Mouse (Mus musculus): ENCODE results near the gene Cotl1. TPM values are rescaled to one million over a fixed set of nuclear protein-coding genes. Genes with fewer than 3 reads are reported as not detected.

Gene Cotl1
- polyA plus RNA-seq (2014; fragmentation: Illumina TruSeq; extraction: RNeasy Lipid Tissue Mini Kit (QIAGEN cat#74804); ENCODE audit: low read depth, low replicate concordance) = 0.59 TPM

DNA sequence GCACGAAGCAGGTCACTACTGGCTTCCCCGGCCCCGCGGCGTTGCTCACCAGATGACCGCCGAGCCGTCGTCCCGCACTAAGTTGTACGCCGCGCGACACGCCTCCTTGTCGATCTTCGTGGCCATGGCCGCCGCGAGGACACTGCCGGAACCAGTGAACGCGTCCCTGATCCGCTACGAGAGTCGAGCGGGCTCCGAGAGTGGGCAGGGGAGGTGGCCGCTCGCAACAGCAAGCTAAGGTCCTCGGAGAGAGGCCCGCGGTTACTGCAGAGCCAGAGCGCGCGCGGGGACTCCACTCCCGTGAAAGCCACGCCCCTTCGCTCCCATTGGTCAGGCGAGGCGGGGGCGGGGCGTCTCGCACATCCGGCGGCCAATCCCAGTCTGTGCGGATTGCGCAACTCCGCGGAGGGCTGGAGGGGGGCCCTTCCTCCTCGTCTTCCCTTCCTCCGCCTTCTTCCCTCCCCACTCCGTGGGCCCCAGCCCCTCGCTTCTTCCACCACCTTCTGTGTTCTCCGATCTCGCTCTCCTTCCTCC is at the start of gene Cotl1:
TSS of gene Cotl1 (minus strand) at position 270 of the 534 bp plus-strand sequence.

DNA sequence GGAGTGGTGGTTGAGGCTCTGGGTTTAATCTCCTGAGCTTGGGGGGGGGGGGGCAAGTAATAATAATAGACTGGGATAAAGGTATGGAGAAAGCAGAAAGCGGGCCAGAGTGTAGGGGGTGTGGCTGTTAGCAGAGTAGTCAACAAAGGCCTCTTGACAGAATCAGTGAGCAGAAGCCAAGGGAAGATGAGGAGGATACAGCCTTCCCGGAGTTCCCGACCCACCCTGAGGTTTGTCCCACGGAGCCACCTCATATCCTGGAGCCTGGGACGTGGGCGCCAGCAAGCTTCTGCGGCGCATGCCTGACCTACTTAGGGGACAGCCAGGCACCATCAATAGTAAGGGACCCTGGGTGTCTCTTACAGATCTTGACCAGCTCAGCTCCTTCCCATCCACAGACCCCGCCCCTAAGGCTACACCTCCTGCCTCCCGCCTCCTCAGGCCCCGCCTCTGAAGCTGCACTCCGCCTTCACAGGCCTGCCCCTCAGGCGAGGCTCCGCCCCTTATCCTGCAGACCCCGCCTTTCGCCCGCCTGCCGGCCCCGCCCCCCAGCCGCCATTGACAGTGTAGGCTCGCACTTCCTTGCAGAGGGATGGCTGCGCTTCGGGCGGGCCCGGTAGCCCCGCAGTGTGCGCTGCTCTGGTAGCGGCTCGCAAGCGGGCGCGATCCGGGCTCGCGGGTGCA is 21.5 kb upstream of the Cotl1 start, which contains the start of gene Klhl36:
TSS of gene Klhl36 (plus strand) at position 561 of the 684 bp plus-strand sequence.

DNA sequence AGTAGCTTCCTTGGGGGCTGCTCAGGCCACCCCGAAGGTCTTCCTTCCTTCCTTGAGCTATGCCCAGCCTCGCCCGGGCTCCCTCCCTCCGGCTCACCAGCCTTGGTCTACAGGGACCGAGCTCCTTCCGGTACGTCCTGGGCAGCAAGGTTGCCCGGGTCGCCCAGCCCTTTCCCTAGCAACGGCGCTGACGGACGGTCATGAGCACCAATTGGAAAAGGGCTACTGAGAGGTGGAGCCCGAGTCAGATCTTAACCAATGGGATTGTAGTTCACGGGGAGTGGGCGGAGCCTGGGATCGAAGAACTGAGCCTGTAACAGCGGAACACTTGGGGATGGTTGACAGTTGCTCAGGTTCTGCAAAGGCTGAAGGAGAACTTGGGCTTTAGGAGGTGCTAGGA is 62.1 kb downstream of the Cotl1 start, which contains the start of gene Tldc1:
TSS of gene Tldc1 (minus strand) at position 154 of the 400 bp plus-strand sequence.

Other genes with a start within 250 kb of the Cotl1 start
- gene Taf1c, start 235.3 kb downstream of the Cotl1 start, polyA plus RNA-seq (2014; fragmentation: Illumina TruSeq; extraction: RNeasy Lipid Tissue Mini Kit (QIAGEN cat#74804); ENCODE audit: low read depth, low replicate concordance) = not detected
- 0.21 TPM for gene Adad2, start 227.8 kb downstream of the Cotl1 start, polyA plus RNA-seq (2014; fragmentation: Illumina TruSeq; extraction: RNeasy Lipid Tissue Mini Kit (QIAGEN cat#74804); ENCODE audit: low read depth, low replicate concordance)
- gene Kcng4, start 204.9 kb downstream of the Cotl1 start, polyA plus RNA-seq (2014; fragmentation: Illumina TruSeq; extraction: RNeasy Lipid Tissue Mini Kit (QIAGEN cat#74804); ENCODE audit: low read depth, low replicate concordance) = 1.4 TPM
- 3.9 TPM for gene Wfdc1, start 174.2 kb downstream of the Cotl1 start, polyA plus RNA-seq (2014; fragmentation: Illumina TruSeq; extraction: RNeasy Lipid Tissue Mini Kit (QIAGEN cat#74804); ENCODE audit: low read depth, low replicate concordance)
- not detected for gene Atp2c2, start 140.5 kb downstream of the Cotl1 start, polyA plus RNA-seq (2014; fragmentation: Illumina TruSeq; extraction: RNeasy Lipid Tissue Mini Kit (QIAGEN cat#74804); ENCODE audit: low read depth, low replicate concordance)
- gene Tldc1, start 62.1 kb downstream of the Cotl1 start, polyA plus RNA-seq (2014; fragmentation: Illumina TruSeq; extraction: RNeasy Lipid Tissue Mini Kit (QIAGEN cat#74804); ENCODE audit: low read depth, low replicate concordance) = 1.3 TPM
- gene Klhl36, start 21.7 kb upstream of the Cotl1 start, polyA plus RNA-seq (2014; fragmentation: Illumina TruSeq; extraction: RNeasy Lipid Tissue Mini Kit (QIAGEN cat#74804); ENCODE audit: low read depth, low replicate concordance) = not detected
- 10.9 TPM for gene Usp10, start 69.8 kb upstream of the Cotl1 start, polyA plus RNA-seq (2014; fragmentation: Illumina TruSeq; extraction: RNeasy Lipid Tissue Mini Kit (QIAGEN cat#74804); ENCODE audit: low read depth, low replicate concordance)
- gene Gm20388, start 70.3 kb upstream of the Cotl1 start, polyA plus RNA-seq (2014; fragmentation: Illumina TruSeq; extraction: RNeasy Lipid Tissue Mini Kit (QIAGEN cat#74804); ENCODE audit: low read depth, low replicate concordance) = 0.56 TPM
- 1.8 TPM for gene Crispld2, start 151.9 kb upstream of the Cotl1 start, polyA plus RNA-seq (2014; fragmentation: Illumina TruSeq; extraction: RNeasy Lipid Tissue Mini Kit (QIAGEN cat#74804); ENCODE audit: low read depth, low replicate concordance)

All from testis, adult 10 weeks (tissue).